Mouse (Mus musculus): ENCODE results near the gene Letm1. TPM values are rescaled to one million over a fixed set of nuclear protein-coding genes. Genes with fewer than 3 reads are reported as not detected.

The Letm1 gene
- total RNA-seq, 4 experiments from 2014 or later, result 94.3 to 103 (median 95.4) TPM

- DNase-seq (ENCODE audit: low spot score in 2 of 2), result no peak
Measured at GRCm38 (mm10) chr5:33738341-33738740, 44.3 kb downstream of the Letm1 start.

- peak in 1 of 2 experiments; percentile 54 for DNase-seq (ENCODE audit: low spot score in 2 of 2)
Measured at GRCm38 (mm10) chr5:33737903-33738321, 44.7 kb downstream of the Letm1 start.

- DNase-seq (ENCODE audit: low spot score in 2 of 2), result no peak
Measured at GRCm38 (mm10) chr5:33736230-33736629, 46.4 kb downstream of the Letm1 start.

GRCm38 (mm10) chr5:33735412-33736092 is 47.1 kb downstream of the Letm1 start:
- DNase-seq (ENCODE audit: low spot score in 2 of 2), result no peak

GRCm38 (mm10) chr5:33733837-33734236 is 48.8 kb downstream of the Letm1 start:
- DNase-seq (ENCODE audit: low spot score in 2 of 2), result no peak

GRCm38 (mm10) chr5:33731051-33731450 is 51.6 kb downstream of the Letm1 start:
- no peak for DNase-seq (ENCODE audit: low spot score in 2 of 2)

GRCm38 (mm10) chr5:33730516-33730915 is 52.1 kb downstream of the Letm1 start:
- no peak for DNase-seq (ENCODE audit: low spot score in 2 of 2)

GRCm38 (mm10) chr5:33728841-33729240 is 53.8 kb downstream of the Letm1 start:
- DNase-seq (ENCODE audit: low spot score in 2 of 2), result no peak

- no peak for DNase-seq (ENCODE audit: low spot score in 2 of 2)
Measured at GRCm38 (mm10) chr5:33726891-33727290, 55.7 kb downstream of the Letm1 start.

- peak in 1 of 2 experiments; percentile 63 for DNase-seq (ENCODE audit: low spot score in 2 of 2)
Measured at GRCm38 (mm10) chr5:33726081-33726647, 56.5 kb downstream of the Letm1 start.

GRCm38 (mm10) chr5:33723641-33724465 is 58.8 kb downstream of the Letm1 start:
- DNase-seq (ENCODE audit: low spot score in 2 of 2), result no peak

- no peak for DNase-seq (ENCODE audit: low spot score in 2 of 2)
Measured at GRCm38 (mm10) chr5:33723019-33723640, 59.5 kb downstream of the Letm1 start.

- DNase-seq (ENCODE audit: low spot score in 2 of 2), result no peak
Measured at GRCm38 (mm10) chr5:33722266-33723018, 60.2 kb downstream of the Letm1 start.

GRCm38 (mm10) chr5:33721541-33722265 is 60.9 kb downstream of the Letm1 start, which contains the start of gene Fgfr3:
TSS of gene Fgfr3 (plus strand) at chr5:33721674.
- DNase-seq (ENCODE audit: low spot score in 2 of 2), result no peak

GRCm38 (mm10) chr5:33720852-33721490 is 61.6 kb downstream of the Letm1 start:
- DNase-seq (ENCODE audit: low spot score in 2 of 2), result no peak

GRCm38 (mm10) chr5:33718460-33718859 is 64.2 kb downstream of the Letm1 start:
- no peak for DNase-seq (ENCODE audit: low spot score in 2 of 2)

- no peak for DNase-seq (ENCODE audit: low spot score in 2 of 2)
Measured at GRCm38 (mm10) chr5:33716467-33716866, 66.2 kb downstream of the Letm1 start.

GRCm38 (mm10) chr5:33715182-33715581 is 67.4 kb downstream of the Letm1 start:
- DNase-seq (ENCODE audit: low spot score in 2 of 2), result no peak

- DNase-seq (ENCODE audit: low spot score in 2 of 2), result no peak
Measured at GRCm38 (mm10) chr5:33712550-33712949, 70.1 kb downstream of the Letm1 start.

- no peak for DNase-seq (ENCODE audit: low spot score in 2 of 2)
Measured at GRCm38 (mm10) chr5:33709037-33709436, 73.6 kb downstream of the Letm1 start.
